Mouse (Mus musculus): ENCODE data around the gene Rps11. TPM values are rescaled to one million over a fixed set of nuclear protein-coding genes. Genes with fewer than 3 reads are reported as not detected.

Rps11 gene
- polyA plus RNA-seq, 1 experiment: 2,217 TPM

GRCm38 (mm10) chr7:45105491-45105890 is 18.7 kb downstream of the Rps11 start:
- no peak for TF ChIP-seq REST (IDR thresholded peaks at IDR 0.05; ENCODE audit: insufficient read depth, insufficient read length)
- no peak for TF ChIP-seq TCF3 (IDR thresholded peaks at IDR 0.05; ENCODE audit: insufficient read length, low read depth)
- TF ChIP-seq SRF (IDR thresholded peaks at IDR 0.05; ENCODE audit: control insufficient read depth, insufficient read length, low read depth): no peak
- TF ChIP-seq USF1 (IDR thresholded peaks at IDR 0.05; ENCODE audit: low read depth): no peak
- no peak for TF ChIP-seq MYOD1 (IDR thresholded peaks at IDR 0.05; ENCODE audit: control insufficient read depth in 1 of 3, insufficient read length in 2 of 3, low read depth in 2 of 3)
- TF ChIP-seq POLR2A (IDR thresholded peaks at IDR 0.05; ENCODE audit: insufficient read length, low read depth): no peak
- no peak for TF ChIP-seq POLR2AphosphoS2 (IDR thresholded peaks at IDR 0.05; ENCODE audit: insufficient read length, low read depth)
- TF ChIP-seq CEBPB (IDR thresholded peaks at IDR 0.05; ENCODE audit: insufficient read depth, poor library complexity, severe bottlenecking): no peak
- TF ChIP-seq MYOG (IDR thresholded peaks at IDR 0.05; ENCODE audit: control insufficient read depth in 1 of 3, insufficient read depth in 1 of 3, insufficient read length in 2 of 3, low read depth in 2 of 3): no peak
- TF ChIP-seq E2F4 (IDR thresholded peaks at IDR 0.05; ENCODE audit: insufficient read depth): no peak
- TF ChIP-seq TCF12 (IDR thresholded peaks at IDR 0.05; ENCODE audit: insufficient read depth, poor library complexity, severe bottlenecking): no peak
- TF ChIP-seq MAX (IDR thresholded peaks at IDR 0.05; ENCODE audit: low read depth): no peak
- no peaks in the 10 kb centered on the region for H3K27me3 ChIP-seq (ENCODE audit: control insufficient read depth, insufficient read depth, insufficient read length)
- no peaks in the 10 kb centered on the region for H3K79me2 ChIP-seq (ENCODE audit: control insufficient read depth, insufficient read depth)
- H3ac ChIP-seq (ENCODE audit: control insufficient read depth, insufficient read length): no peak overlapping the region
- no peak overlapping the region for H3K4me3 ChIP-seq
- no peak overlapping the region for H3K4me2 ChIP-seq (ENCODE audit: low read depth)
- no peaks in the 10 kb centered on the region for H3K36me3 ChIP-seq (ENCODE audit: control insufficient read depth, insufficient read depth)

- Histone ChIP-seq H3K79me2 (ENCODE audit: control insufficient read depth, insufficient read depth) (no peaks in the 10 kb centered on the region), H3ac (ENCODE audit: control insufficient read depth, insufficient read length) (no peak overlapping the region), H3K4me3 (no peak overlapping the region), H3K36me3 (ENCODE audit: control insufficient read depth, insufficient read depth) (no peaks in the 10 kb centered on the region), H3K4me2 (ENCODE audit: low read depth) (no peak overlapping the region), H3K27me3 (ENCODE audit: control insufficient read depth, insufficient read depth, insufficient read length) (no peaks in the 10 kb centered on the region)
- TF ChIP-seq CEBPB (IDR thresholded peaks at IDR 0.05; ENCODE audit: insufficient read depth, poor library complexity, severe bottlenecking) (no peak), TCF3 (IDR thresholded peaks at IDR 0.05; ENCODE audit: insufficient read length, low read depth) (no peak), POLR2A (IDR thresholded peaks at IDR 0.05; ENCODE audit: insufficient read length, low read depth) (no peak), SRF (IDR thresholded peaks at IDR 0.05; ENCODE audit: control insufficient read depth, insufficient read length, low read depth) (no peak), USF1 (IDR thresholded peaks at IDR 0.05; ENCODE audit: low read depth) (no peak), MAX (IDR thresholded peaks at IDR 0.05; ENCODE audit: low read depth) (no peak), E2F4 (IDR thresholded peaks at IDR 0.05; ENCODE audit: insufficient read depth) (no peak), REST (IDR thresholded peaks at IDR 0.05; ENCODE audit: insufficient read depth, insufficient read length) (no peak), MYOD1 (IDR thresholded peaks at IDR 0.05; ENCODE audit: control insufficient read depth in 1 of 3, insufficient read length in 2 of 3, low read depth in 2 of 3) (no peak)
Measured at GRCm38 (mm10) chr7:45104941-45105340, 19.3 kb downstream of the Rps11 start.

DNA sequence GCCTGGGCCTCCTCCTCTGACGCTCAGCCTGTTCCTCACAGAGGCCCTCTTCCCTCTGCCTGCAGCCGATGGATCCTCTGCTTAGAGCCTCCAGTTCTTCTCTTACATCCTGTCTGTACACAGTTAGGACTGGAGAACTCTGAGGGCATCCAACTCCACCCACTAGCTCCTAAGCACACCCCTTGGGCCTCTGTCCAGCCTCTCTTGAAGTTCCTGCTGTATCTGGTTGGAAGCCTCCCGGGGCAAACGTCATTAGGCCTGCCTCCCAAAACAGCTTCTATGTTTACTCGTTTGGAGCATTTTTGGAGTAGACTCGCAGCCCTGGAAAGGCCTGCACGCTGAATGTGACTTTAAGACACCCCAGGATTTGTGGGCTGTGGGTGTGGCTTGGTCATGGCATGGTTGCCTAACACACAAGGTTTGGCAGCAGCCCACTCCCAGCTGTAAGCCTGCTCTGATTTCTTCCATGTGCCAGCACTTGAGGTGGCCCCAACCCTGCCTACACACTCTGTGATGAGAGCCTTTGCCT is 20.5 kb downstream of the Rps11 start, which contains the start of gene Fcgrt:
Gene Fcgrt, minus strand, starts transcription at position 200 of the 529 bp plus-strand sequence.
- TF ChIP-seq POLR2A (IDR thresholded peaks at IDR 0.05; ENCODE audit: insufficient read length, low read depth) (peak; percentile 63), SRF (IDR thresholded peaks at IDR 0.05; ENCODE audit: control insufficient read depth, insufficient read length, low read depth) (no peak), TCF12 (IDR thresholded peaks at IDR 0.05; ENCODE audit: insufficient read depth, poor library complexity, severe bottlenecking) (no peak), REST (IDR thresholded peaks at IDR 0.05; ENCODE audit: insufficient read depth, insufficient read length) (no peak), USF1 (IDR thresholded peaks at IDR 0.05; ENCODE audit: low read depth) (no peak), MAX (IDR thresholded peaks at IDR 0.05; ENCODE audit: low read depth) (no peak), CEBPB (IDR thresholded peaks at IDR 0.05; ENCODE audit: insufficient read depth, poor library complexity, severe bottlenecking) (peak; percentile 60), MYOD1 (IDR thresholded peaks at IDR 0.05; ENCODE audit: control insufficient read depth in 1 of 3, insufficient read length in 2 of 3, low read depth in 2 of 3) (peak in 1 of 3 experiments; percentile 9), TCF3 (IDR thresholded peaks at IDR 0.05; ENCODE audit: insufficient read length, low read depth) (no peak), MYOG (IDR thresholded peaks at IDR 0.05; ENCODE audit: control insufficient read depth in 1 of 3, insufficient read depth in 1 of 3, insufficient read length in 2 of 3, low read depth in 2 of 3) (peak in 1 of 3 experiments; percentile 39), E2F4 (IDR thresholded peaks at IDR 0.05; ENCODE audit: insufficient read depth) (no peak), POLR2AphosphoS2 (IDR thresholded peaks at IDR 0.05; ENCODE audit: insufficient read length, low read depth) (peak; percentile 50)
- Histone ChIP-seq H3ac (ENCODE audit: control insufficient read depth, insufficient read length) (no peak within 1 kb of the TSS), H3K36me3 (ENCODE audit: control insufficient read depth, insufficient read depth) (no peaks in the 10 kb centered on the region), H3K4me2 (ENCODE audit: low read depth) (peak within 1 kb of the TSS; percentile 82), H3K27me3 (ENCODE audit: control insufficient read depth, insufficient read depth, insufficient read length) (no peaks in the 10 kb centered on the region), H3K4me3 (peak within 1 kb of the TSS; percentile 22), H3K79me2 (ENCODE audit: control insufficient read depth, insufficient read depth) (no peaks in the 10 kb centered on the region)

- TF ChIP-seq E2F4 (IDR thresholded peaks at IDR 0.05; ENCODE audit: insufficient read depth) (no peak), POLR2AphosphoS2 (IDR thresholded peaks at IDR 0.05; ENCODE audit: insufficient read length, low read depth) (no peak), MAX (IDR thresholded peaks at IDR 0.05; ENCODE audit: low read depth) (no peak), TCF12 (IDR thresholded peaks at IDR 0.05; ENCODE audit: insufficient read depth, poor library complexity, severe bottlenecking) (no peak), USF1 (IDR thresholded peaks at IDR 0.05; ENCODE audit: low read depth) (peak; percentile 68), MYOG (IDR thresholded peaks at IDR 0.05; ENCODE audit: control insufficient read depth in 1 of 3, insufficient read depth in 1 of 3, insufficient read length in 2 of 3, low read depth in 2 of 3) (no peak)
- peak overlapping the region; percentile 82 for H3K4me2 ChIP-seq (ENCODE audit: low read depth)
- H3K4me3 ChIP-seq: peak overlapping the region; percentile 22
Measured at GRCm38 (mm10) chr7:45102940-45103585, 21.2 kb downstream of the Rps11 start.

More at GRCm38 (mm10) chr7:45102940-45103585, 21.2 kb downstream of the Rps11 start:
- Histone ChIP-seq H3K27me3 (ENCODE audit: control insufficient read depth, insufficient read depth, insufficient read length) (no peaks in the 10 kb centered on the region), H3K79me2 (ENCODE audit: control insufficient read depth, insufficient read depth) (no peaks in the 10 kb centered on the region), H3ac (ENCODE audit: control insufficient read depth, insufficient read length) (no peak overlapping the region), H3K36me3 (ENCODE audit: control insufficient read depth, insufficient read depth) (no peaks in the 10 kb centered on the region)

Measured in myocyte (in vitro differentiated cells).